Mouse (Mus musculus): Measurements from ENCODE around the gene Slc25a45.
A peak's percentile ranks its signal among the peaks of the same experiment; 100 is the strongest.

Slc25a45 gene

DNA sequence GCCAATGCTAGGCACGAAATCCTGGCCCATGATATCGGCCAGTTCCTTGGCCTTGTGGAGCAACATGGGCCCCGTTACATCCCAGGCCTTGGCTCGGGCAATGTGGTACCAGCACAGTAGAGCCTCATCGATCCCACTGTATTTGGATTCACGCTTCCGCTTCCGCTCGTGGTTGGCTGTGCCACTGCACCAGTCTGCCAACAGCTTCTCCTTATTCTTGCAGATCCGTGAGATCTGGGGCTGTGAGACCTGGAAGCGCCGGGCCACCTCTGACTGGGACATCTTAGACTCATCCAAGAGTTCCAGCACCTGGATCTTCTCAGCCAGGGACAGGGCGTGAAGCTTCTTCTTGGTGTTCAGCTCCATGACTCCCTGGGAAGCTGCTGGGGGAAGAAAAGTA is 15.1 kb downstream of the Slc25a45 start:
- no peak for DNase-seq

DNA sequence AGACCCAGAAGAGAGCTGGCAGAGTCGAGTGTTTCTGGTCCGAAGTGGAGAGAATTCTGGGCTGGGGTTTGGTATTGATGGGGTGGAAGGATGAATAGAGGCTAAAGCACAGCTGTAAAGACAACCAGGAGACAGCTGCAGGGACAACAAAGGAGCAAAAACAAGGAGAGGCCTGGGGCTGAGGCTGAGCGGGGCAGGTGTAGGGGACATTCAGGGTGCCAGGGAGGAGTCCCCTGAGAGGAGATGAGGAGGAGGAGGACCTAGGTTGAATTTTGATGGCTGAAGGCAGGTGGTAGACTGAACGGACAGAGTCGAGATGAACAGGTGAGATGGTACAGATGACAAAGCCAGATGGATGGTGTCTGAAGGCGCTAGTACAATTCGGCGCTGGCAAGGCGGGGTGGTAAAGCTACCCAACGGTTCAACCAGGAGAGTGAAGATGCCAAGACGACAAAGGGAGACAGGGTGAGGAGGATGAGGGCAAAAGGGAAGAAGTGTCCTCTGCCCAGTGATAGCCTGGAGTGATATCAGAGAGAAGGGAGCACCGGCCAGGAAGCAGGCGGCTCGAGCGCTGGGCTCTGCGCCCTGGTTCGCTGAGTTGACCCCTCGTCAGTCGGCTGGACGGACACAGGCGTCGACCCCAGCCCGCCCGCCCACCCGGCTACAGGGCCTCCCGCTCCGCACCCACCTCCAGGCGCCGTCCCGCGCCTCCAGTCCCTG is 15.8 kb downstream of the Slc25a45 start:
- DNase-seq, result peak in 1 of 2 experiments; percentile 36

DNA sequence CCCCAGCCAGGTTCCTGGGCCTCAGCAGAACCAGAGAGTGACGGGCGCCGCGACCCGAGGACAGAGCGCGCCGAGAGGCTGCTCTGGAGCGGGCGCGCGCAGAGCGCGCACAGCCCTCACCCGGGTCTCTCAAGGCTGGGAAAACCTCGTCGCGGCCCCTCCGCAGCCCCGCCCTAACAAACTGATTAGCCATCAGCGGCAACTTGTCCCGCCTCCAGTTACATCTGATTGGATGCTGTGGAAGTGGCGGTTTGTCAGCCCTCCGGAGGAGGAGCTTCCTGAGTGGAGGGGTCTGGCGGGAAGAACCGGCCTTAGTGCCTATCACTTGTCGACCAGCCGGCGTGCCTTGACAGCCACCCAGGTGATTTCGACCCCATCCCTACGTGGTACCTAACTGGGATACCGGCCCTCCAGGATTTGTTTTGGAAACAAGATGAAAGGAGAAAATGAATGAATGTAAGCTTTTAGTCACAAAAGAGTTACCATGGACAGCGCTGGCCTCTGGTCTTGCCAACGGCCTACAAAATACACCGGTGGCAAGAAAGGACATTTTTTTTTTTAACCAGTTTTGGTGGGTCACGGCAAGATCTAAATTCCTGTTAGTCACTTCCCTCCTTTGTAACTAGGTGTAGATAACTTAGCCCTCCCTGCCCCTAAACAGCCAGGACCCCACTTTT is 16.5 kb downstream of the Slc25a45 start, which contains the start of gene Tigd3:
Tigd3 (minus strand) TSS at position 148 of the 677 bp plus-strand sequence.
- DNase-seq, result peak; percentile 96 to 97

DNA sequence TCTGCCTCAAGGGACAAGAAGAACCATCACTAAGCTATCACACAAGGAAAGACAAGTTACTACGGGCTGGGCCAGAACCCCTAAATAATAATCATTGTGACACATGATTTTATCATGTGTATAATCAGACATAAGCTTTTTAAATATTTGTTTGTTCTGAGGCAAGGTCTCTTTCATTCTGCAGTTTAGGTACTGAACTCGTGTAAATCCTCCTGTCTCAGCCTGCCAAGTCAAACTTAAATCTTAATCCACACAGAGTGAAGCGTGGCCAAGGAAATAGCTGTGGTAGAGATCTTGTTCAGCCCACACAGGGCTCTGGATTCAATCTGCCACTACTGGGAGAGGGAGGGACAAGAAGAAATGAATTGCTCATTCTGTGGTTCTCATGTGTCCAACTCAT is 29.7 kb downstream of the Slc25a45 start:
- DNase-seq, result no peak

DNA sequence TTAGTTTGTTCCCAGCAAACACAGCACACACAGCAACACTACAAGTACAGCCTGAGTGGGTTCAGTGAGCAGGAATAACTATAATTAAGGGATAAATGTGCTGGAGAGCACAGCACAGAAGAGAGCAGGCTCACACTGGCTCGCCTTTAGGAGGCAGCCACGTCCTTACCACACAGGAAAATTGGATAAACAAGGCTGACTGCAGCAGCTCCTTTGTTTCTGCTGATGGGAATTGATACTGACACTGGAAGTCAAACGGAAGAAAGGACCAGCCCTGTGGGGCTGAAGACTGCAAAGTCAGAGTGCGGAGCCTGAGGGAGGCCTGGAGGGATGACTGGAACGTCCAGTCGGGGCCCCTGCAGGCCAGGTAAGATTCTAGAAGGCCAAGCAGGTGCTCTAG is 32.6 kb downstream of the Slc25a45 start:
- DNase-seq, result no peak

DNA sequence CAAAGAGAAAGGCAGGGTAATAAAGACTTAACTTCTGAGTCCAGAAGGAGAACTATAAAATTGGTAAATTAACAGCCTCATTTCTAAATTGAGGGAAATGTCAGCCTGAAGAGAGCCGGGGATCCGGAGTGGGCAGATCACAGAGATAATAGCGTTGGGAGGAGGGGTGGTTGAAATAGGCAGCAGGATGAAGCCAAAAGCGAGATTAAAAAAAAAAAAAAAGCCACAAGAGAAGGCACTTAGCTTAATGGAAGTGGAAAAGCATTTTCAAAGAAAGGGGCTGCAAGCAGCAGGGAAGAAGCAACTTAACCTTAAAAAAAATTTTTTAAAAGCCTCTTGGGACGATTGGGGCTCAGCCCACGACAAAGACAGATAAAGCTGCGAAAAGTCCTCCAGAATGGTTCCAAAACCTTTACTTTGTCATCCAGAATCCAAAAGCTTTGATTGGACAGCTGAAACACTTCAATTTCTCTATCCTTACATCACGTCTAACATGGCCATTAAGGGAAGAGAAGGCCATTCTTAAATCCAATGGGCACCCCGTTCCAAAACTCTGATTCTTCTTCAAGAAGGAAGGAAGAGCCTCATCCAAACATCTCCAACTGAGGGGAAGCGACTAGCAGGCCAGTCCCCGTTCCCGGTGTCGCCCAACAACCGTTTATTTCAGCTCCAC is 34.0 kb downstream of the Slc25a45 start:
- no peak for DNase-seq

DNA sequence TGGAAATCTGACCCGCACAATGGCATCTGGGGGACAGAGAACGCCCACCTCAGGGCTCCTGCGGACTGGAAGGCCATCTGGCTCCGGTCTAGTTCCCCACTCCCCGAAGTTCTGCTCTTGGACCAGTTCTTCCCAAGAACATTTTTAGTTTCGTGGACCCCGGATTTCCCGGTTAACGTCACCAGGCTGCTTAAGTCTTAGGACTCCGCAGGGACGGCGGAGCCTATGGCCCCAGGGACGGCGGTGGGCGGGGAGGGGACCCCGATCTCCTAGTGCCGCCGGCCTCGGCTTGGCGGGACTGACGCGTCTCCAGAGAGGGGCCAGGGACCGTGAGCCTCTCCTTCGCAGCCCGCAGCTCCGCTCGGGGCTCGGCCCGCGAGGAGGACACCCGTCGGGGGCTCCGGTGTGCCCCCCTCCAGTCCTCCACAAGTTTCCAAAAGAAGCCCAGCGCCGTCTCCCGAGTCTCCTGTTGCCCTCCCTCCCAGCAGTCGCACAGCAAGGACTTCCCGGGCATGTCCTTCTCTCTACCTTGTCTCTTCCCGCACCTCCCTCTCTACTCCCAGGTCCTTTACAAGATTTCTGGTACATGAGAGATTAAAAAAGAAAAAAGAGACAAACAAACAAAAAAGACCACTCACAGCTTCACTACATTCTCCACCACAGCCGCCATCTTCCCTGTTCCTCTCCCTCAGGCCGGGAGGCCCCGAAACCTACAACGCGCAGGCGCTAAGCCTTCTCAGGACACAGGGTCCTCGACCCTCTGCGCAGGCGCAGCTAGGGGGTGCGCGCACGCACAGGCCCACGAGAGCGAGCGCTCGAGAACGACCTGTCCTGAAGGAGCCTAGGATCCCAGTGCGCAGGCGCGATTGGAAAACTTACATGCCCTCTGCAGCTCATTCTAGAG is 34.7 kb downstream of the Slc25a45 start:
- peak; percentile 99 for DNase-seq

DNA sequence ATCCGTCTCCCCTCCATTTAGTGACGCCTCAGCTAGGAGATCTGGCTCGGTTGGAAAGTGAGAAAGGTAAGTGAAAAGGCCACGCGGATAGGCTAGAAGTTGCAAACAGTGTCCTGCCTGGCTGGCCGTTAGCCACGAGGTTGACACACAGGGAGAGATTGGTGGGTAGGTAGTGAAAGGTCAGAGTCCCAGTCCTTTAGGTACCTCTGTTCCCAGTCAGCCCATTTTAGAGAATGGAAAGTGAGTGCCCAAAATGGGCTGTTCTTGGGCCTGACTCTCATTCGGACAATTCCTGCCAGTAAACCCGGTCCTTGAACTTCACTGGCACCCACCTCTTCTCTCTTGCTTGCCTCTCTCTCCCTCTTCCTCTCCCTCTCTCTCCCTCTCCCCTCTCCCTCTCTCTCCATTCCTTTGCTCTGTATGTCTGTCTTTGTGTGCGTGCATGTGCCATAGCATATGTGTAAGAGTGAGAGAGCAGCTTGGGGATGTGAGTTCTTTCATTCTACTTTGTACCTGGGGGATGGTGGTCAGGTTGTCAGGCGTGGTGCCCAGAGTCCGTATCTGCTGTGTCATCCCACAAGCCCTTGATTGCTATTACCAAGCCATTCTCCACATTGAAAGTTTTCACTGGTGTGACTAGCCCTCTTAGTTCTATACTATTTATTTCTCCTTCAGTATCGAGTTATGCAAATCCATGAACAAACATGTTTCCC is 35.6 kb downstream of the Slc25a45 start, which contains the start of gene Dpf2:
Dpf2 (minus strand) TSS at position 4 of the 713 bp plus-strand sequence.
- no peak for DNase-seq

DNA sequence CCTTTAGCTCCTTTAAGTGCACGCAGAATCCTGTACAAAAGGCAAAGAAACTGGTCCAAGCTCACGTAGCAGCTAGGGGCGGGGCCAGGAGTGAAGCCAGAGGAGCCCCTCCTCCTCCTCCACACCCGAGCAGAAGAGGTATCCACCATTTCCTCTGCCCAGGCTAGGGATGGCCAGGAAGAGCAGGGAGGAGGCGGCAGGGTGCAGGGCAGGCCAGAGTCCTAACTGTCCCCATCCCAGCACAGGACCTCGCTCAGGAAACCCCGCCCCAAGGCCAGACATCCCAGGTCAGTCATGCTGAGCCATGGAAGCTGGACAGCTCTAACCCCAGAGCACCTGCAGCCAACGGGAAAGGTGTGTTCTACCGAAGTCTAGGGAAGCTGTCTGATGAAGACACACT is 44.1 kb downstream of the Slc25a45 start:
- DNase-seq, result no peak

DNA sequence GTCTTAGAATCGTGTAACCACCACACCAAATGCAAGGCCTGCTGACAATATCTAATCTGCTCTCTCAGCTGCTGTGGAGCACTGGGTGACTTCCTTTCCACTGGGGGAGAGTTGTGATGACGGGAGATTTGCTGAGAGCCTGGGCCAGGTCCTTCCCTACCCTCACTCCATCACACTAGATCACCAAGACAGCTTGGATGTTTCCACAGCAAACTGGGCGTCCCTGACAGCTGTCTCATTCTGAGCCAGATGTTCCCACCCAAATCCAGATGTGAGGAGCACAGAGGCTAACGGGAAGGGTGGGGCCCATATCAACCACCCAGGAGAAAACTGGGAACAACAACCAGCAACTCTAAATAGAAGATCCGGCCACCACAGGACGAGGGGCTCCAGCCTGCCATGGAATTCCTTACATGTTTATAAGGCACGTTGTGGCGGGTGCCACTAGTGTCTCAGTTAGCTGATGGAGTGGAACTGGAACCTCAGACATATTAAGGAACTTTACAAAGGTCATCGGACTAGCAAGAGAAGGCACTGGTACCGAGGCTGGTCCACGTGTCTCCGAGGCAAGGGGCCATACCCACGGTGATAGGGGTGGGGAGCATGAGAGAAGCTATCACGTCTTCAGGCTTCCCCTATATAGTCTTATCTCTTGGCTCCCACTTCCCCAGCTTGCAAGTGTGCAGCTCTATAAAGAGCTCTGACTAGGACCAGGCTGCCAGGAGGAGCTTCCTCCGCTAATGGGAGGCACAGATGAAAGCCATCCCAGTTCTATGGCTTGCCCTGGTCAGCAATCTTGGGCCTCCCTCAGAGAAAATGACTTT is 44.7 kb downstream of the Slc25a45 start:
- no peak for DNase-seq

DNA sequence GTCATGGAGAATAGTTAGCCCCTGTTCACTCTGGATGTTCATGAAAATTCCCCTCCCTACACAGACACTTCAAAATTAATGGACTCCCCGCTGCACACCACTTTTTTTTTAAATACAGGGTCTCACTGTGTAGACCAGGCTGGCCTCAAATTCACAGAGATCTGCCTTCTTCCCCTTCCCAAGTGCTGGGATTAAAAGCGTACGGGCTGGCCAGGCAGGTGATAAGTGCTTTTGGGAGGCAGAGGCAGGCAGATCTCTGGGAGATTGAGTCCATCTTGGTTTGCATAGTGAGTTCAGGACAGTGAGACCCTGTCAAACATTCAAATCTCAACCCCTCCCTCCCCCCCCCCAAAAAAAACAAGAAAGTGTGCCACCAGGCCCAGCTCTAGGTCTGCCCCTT is 45.4 kb downstream of the Slc25a45 start:
- DNase-seq, result no peak

DNA sequence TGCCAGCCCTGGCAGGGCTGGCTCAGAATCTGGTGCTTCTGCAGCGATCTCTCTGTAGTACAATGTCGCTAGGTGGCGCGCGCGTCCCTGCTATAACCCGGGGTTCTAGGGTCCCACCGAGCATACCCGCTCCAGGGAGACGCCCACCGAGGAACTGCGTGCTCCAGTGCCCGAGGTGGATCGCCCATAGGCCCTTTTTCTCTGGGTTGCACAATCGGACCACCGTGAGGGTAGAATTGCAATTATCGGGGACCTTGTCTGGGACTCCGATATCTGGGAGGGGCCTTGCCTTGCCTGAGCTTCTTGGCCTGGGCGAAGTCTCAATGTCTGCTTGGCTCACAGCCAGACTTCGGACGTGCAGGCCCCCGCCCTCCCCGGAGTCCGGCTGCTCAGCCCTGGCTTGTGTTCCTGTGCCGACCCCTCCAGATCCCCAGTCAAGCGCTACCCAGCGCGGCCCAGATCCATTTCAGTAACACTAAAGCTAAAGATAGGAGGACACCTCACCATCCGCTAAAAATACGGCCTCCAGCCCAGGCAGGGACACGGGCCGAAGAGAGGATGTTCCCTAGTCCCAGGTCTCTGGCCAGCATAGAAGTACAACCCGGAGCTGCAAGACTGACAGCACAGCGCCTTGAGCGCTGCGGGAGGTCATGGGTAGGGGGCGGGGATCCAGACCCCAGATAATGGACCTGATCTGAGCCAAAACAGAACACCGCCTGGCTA is 46.5 kb downstream of the Slc25a45 start:
- peak; percentile 87 to 91 for DNase-seq

DNA sequence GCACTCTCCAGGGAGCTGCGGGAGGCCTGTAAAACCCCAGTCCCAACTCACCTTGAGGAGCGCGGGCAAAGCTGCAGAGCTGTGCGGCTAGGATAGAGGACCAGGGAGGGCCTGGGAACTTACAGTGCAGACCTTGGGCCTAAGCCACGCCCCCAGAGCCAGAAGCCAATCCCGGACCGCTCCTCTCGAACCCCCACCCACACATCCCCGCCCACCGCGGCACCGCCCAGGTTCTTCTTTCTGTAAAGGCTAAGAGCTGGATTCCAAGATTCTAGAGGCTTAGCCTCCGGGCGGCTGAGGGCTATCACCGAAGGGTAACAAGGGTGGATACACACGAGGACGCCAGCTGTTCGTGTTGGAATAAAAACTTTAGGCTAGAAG is 47.1 kb downstream of the Slc25a45 start, which contains the start of gene Cdc42ep2:
Cdc42ep2 (minus strand) TSS at position 104 of the 381 bp plus-strand sequence.
- DNase-seq, result peak; percentile 94 to 95

DNA sequence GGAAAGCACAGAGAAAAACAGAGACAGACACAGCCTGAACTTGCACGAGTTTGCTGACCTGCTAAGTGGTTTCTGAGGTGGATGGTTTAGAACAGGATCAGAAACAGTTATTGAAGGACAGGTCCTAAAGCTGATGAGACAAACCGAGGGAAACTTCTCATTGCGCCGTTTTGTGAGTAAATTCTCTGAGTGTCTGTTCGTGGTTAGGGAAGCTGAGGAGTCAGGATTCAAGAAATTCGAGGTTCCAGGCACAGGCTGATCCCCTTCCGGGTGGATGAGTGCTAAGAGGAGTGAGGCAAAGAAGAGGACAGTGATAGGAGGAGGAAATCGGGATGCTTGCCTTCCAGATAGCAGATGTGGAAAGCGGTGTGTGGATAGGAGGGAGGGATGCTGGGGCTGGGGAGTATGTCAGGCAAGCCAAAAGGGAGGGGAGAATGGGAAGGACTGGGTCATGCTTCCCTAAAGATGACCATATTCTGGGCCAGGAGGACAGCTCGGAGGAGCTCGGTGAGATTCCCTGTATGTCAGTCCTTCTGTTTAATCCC is 47.8 kb downstream of the Slc25a45 start:
- no peak for DNase-seq

DNA sequence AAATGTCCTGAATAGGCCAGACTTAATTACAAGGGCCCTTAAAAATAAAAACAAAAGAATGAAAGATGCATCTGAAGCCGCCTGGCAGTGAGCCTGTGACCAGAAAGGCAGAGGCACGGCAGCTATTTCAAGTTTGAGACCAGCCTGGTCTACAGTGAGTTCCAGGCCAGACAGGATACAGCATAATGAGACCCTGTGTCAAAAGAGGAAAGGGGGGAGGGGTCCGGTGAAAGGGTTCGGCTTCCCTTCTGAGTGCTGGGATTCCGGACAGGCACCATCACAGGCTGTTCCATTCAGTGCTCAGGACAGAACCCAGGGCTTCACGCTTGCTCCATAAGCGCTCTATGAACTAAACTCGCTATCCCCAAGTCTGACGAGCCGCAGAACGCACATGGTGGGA is 49.4 kb downstream of the Slc25a45 start:
- DNase-seq, result no peak

DNA sequence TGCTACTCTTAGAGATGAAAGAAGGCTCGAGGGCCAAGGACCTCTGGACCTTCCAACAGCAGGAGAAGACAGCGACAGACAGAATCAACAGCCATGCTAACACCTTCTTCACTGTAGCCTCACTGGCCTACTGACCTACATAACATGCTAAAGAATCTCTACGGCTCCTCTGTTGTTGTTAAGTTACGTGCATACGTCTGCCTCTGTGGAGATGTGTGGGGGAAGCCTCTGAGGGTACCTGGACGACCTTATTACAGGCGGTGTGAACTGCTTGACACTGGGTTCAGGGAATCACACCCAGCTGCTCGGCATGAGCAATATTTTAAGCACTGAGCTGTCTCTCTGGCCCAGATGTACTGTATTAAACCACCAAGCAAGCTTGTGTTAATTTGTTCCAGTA is 49.9 kb downstream of the Slc25a45 start:
- DNase-seq, result no peak

DNA sequence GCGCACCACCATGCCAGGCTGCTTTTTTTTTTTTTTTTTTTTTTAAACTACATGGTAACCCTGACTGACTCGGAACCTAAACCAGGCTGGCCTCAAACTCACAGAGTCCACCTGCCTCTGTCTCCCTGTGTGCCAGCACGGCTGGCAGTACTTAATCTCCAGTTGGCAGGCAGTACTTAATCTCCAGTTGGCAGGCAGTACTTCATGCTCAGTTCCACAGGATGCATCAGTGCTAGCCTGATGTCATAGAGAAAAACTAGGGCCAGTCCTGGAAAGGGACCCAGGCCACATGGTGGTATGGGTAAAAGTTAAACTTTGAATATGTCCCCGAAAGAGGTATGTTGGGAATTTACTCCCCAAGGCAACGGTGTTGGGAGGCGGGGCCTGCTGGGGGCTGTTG is 50.5 kb downstream of the Slc25a45 start:
- DNase-seq, result no peak

DNA sequence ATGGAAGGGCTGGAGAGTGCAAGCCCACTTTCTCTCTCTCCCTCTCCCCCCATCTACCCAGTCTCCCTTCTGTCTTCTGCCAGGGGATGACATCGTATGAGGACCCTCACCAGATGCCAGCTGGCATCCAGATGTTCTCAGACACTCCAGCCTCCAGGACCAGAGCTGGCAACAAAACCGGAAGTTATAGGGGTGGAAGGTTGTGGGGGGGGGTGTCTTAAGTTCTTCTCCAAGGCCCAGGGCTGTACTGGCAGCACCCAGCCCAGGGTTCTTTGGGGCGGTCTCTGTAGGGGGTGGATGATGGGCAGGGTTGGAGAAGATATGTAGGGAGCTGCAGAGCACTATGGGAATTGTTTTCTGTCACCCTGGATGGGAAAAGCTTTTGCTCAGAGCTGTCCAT is 50.9 kb downstream of the Slc25a45 start:
- no peak for DNase-seq

DNA sequence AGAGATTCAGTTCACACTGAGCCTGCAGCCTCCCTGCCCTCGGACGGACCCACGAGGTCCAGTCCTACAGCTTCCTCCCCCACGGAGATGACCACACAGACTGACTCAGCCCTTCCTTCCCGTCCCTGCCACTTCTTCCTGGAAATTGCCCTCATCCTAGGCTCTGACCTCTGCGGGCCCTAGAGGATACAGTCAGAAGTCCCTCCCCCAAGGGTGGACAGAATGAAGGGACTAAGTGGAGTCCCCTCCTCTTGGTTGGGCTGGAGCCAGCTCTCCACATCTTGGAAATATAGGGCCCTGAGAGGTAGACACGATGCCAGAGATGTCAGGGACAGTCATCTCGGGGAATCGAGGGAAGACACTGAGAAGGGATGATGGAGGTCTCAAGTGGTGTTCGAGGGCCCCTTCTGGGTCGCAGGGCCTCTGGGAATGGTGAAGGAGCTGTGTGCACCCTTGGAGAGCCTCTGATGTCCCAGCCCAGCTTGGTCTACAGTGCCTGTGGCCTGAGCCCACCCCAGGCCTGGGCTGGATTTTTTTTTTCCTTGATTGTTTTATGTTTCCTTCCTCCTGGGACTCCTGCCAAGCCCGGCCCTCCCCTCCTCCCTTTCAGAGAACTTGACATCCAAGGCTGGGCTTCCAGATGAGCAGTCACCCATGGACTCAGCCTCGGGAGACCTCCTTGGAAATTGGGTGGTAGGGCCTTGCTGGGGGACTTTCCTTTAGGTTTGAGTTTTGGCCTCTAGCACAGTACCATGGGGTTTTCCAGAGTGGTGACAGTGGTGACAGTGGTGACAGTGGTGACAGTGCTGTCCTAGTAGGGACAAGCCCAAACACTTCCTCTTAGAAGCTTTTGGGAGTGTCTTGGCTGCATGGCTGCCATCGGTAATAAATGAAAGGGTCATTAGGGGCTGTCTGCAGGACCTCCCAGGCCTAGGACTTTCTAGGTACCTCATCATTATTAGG is 52.3 kb downstream of the Slc25a45 start:
- no peak for DNase-seq
